Mouse (Mus musculus) right cerebral cortex, postnatal 10 days (tissue): ENCODE data around the gene Trim21.

ENCODE experiments used
- DNase-seq, 2 experiments: peaks; one replicate each; pipeline ENCODE4 v3.0.0; 2021; ENCODE audit warnings: low spot score in 2 of 2

The Trim21 gene

DNA sequence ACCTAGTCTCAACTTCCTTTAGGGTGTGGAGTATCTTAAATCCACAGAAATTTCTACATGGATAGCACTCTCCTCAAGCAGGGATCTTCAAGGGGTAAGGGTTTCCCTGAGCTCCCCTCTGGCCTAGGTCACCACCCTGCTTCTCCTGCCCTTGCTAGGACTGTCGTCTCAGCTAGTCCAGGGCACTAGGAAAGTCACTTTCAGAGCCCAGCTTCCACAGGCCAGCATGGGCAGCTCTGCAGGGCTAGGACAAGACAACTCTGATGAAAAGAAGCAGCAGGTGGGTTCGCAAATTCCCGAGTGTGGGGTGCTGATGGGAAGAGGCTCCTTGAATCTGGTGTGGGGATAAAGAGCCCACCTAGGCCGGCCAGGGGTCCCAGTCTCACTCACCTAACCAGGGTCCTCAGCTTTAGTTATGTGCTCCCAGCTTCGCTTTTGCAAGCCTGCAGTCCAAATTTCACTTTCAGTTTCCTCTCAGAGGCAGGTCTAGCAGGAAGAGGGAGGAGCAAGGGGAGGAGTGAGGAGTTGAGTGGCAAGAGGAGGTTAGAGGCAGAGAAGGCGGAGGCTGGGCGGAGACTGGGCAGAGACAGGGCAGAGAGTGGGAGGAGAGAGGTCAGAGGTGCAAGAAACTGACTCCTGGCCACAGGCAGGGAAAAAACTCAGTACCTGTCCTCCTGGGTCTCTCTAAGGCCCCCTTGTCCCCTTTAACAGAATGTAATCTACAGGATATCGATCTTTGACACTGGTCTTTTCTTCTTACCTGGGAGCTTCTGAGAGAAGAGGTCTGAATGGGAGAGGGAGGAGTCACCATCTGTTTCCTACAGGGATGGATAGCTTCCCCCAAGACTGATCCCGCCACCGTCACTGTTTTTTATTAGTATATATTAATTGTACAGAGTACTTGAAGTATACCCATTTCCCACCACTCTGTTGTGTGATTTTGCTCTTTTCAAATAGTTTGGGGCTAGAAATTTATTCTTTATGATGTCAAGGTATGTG is at the start of gene Trim21:
Trim21 (minus strand) TSS at position 488 of the 999 bp plus-strand sequence.
- DNase-seq = peak; percentile 67 to 68

DNA sequence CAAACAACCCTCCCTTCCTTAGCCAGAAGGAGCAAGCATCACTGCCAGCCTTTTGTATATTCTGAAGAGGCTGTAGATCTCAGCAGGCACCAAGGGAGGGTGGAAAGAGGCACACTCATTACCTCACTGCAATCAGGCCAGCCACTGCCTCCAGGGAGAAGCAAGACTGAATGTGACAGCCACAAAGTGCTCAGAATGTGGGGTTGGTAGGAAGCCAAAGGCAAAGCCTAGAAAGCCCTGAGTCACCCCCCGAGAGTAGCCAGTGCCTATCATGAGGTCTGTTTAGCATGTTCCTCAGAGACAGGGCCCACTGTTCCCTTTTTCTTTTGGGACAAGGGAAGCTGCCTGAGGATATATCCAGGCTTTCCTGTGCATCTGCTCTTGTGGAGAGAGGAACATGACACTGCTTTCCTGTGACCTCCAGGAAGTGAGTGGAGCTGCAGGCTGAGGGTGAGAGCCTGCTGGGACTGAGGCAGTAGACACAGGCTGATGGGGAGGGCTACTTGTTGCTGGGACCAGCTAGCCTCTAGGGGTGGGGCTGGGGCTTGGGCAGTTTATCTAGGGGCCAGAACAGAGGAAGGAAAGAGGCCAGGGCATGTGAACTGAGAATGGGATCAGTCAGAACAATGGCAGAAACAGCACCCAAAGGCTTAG is 32.2 kb upstream of the Trim21 start, which contains the start of gene Olfr552:
Olfr552 (plus strand) TSS at position 393 of the 654 bp plus-strand sequence.
- DNase-seq = no peak

DNA sequence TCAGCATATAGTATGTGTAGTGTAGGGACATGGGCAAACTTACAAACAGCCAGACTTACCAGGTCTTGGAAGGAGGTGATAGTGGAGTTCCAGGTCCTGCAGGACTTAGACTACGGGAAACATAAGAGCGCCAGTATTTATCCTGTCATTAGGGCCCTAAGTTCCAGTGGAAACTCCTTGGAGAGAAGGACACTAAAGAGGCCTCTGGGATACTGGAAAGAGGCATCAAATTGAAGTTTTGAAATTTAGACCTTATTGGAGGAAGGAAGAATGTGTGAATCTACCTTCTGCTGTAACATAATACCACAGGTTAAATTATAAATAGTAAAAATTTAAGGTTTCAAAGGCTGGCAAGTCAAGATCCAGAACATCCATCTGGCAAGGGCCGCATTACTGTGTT is 26.5 kb upstream of the Trim21 start, which contains the start of gene Olfr551:
Olfr551 (minus strand) TSS at position 101 of the 400 bp plus-strand sequence.
- no peak for DNase-seq

DNA sequence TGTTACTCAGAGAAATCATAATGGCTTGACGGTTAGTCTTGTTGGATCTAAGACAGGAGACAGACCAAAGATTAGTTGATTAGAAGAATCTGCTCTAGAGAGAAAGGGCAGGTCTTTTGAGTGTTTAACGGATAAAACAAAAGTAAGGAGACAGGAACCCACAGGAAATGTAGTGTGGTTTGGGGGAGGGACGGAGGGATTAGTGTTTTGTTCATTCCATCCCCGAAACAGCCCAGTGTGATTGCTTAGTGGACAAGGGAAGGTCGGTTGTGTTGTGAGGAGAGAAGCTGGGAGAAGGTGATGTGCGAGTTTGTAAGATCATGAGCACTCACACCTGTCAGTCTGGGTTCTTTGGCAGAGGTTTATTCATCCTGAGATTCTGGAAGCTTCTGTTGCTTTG is 10.7 kb upstream of the Trim21 start:
- DNase-seq = no peak

DNA sequence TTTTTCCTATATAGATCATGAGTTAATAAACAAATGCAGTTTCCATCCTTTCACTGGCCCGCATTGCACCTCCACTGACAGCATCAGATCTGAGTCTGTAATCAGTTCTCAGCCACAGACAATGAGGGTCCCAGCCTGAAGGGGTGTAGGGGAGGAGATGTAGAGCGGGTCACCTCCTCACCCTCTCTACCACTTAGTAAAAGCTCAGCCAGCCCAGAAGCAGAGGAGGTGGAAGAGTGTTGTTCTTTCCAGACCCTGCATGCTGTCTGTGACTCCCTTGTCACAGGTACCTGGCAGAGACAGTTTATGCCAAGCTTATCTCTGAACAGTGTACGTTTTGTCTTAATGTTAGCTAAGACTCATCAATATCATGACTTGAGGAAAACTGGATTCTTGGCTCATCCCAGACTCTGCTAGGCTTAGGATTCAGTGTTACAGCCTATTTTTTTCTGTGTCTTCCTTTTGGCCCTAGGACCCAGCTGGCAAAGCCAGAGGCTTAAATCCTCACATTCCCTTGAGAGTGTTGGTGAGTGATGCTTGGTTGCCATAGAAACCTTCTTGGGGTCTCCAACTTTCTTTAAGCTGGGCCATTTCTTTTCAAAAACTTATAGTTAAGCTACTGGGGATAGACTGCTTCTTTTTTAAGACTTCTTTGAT is 8.0 kb upstream of the Trim21 start:
- no peak for DNase-seq

DNA sequence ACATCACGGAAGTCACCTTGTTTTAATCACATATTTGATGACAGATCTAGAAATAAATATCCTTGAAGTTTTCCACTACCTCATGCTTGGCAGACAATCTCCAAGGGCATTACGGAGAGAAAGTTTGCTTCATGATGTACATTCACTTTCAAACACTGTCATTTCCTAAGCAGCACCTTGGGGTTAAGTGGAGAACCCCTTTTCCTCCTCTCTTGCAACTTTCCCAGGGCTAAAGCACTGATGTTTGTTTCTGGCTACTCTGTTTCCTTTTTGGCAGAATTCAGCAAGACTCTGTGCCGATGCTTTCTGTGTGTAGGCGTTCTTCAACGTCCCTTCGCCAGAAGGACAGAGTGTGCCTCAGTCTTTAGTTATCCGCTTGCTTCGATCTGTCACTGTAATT is 5.9 kb upstream of the Trim21 start, which contains the start of gene Olfr550:
Olfr550 (plus strand) TSS at position 301 of the 400 bp plus-strand sequence.
- DNase-seq = no peak

DNA sequence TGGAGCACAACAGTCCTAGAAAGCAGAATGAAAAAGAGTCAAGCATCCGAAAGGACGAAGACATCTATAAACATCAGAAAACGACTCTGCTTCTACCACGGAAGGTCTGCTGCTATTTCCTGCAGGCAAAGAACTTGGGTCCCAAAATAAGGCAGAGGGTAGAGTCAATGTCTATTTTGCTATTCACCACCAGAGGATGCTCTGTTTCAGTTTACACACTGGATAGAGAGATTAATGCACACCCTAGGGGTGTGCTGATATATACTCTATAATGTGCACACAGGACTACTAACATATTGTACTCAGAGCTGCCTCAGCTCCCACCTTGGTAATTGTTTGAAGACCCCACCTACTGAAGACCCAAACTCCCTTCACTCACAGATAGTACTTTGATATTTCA is 933 bp upstream of the Trim21 start:
- DNase-seq = no peak

DNA sequence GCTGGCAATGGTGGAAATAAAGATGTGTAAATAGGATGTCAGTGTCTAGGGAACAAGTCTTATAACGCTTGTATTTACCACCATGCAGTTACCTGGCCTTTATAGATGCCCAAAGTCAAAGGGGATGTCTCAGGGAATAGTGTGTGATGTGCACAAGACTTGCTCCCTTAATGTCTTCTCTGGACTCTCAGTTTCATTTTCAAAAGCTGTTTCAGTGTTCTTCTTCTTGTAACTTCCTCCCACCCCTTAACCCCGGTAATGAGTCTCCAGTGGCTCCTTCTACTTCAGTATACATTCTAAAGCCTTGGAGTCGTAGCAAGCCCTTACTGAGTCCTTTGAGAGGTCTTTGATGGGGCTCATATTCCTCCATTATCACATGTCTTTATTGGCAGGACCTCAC is 12.0 kb downstream of the Trim21 start:
- no peak for DNase-seq

DNA sequence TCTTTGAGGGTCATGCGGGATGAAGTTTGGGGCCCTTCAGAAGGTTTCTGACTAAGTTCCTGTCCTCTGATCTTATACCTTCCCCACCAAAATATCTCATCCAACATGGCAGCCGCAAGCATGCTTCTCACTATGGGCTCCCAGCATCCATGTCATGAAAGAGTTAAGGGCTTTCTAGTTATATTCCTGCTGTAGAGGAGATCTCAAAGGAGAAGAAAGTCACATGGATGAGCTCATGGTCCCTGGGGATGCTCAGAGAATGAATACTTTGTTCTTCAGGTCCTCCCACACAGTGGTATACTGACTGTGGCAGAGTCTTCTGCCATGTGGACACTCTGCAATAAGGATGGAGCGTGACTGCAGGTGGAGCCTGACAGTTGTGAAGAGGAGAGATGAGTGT is 15.7 kb downstream of the Trim21 start, which contains the start of gene Olfr549:
Olfr549 (plus strand) TSS at position 301 of the 400 bp plus-strand sequence.
- no peak for DNase-seq

DNA sequence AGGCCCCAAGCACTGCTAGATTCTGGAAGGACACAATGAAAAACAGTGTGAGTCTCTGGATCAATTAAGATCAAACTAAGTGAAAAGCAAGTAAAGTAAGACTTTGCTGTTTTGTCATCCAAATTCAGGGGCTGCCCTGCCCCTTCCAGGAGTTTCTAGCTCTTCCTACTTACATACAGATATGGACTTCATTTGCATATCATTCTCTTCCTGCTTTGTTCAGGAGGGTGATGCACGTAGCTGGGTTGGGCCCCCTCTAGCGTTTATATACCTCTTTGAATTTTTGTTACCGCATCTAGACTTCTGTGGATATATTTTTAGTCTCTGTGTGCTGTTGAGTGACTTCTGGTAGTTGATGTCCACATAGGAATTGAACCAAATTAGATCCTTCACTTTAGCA is 24.0 kb downstream of the Trim21 start:
- no peak for DNase-seq

DNA sequence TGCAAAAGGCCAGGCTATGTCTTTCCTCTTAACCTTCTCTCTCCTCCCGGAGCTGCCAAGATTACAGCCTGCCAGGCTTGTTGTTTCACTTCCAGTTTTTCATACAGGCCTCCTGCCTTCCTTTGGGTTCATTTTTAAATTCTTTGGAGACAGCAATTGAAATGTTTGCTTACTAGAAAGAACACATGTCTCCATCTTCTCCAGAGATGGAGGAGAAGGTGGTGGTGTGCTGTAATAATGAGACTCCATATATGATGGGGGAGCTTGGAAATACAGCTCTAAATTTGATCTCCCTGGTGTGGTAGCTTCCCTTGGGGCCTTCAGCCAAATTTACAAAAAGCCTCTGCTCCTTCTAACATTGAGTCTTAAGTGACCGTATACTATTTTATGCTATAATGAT is 24.7 kb downstream of the Trim21 start, which contains the start of gene Olfr548-ps1:
Olfr548-ps1 (plus strand) TSS at position 301 of the 400 bp plus-strand sequence.
- DNase-seq = no peak

DNA sequence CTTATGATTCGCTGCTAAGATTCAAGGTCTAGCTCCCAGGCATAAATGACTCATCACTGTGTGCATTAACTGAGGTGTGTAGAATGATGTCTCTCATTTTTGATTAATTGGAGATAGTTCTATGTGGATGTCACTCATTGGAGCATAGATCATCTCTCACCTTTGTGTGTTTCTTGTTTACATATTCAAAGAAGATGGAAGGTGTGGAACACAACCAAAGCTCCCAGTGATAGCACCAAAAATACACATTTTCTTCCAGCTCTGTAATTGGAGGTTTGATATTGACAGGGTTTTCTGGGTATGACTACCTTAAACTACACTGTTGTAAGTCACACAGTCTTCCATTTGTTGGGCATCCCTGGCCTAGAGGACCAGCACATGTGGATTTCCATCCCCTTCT is 30.8 kb downstream of the Trim21 start, which contains the start of gene Olfr547:
Olfr547 (plus strand) TSS at position 301 of the 400 bp plus-strand sequence.
- no peak for DNase-seq

DNA sequence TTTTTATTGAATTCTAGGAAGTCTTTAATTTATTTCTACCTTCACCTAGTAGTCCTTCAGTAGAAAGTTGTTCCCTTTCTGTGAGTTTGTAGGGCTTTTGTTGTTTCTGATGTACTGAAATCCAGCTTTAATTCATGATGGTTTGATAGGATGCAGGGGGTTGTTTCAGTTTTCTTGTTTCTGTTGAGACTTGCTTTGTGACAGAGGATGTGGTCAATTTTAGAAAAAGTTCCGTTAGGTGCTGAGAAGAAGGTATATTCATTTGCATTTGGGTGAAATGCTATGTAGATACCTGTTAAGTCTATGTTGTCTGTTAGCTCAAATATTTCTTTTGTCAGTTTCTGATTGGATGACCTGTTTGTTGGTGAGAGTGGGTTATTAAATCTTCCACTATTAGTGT is 36.2 kb downstream of the Trim21 start:
- DNase-seq = no peak

DNA sequence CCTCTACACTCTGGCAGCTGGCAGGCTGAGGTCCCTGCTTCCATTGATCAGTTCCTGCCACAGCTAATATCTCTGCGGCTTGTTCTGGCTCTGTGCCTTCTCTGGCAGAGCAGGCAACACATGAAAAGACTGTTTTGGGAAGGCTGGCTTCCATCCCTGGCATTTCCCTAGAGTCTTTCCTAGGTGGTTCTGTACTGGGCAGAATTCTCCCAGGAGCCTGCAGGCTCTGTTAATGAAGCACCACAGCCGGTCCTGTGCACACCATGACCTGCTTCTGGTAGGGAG is 48.3 kb downstream of the Trim21 start:
- peak; percentile 60 to 66 for DNase-seq

DNA sequence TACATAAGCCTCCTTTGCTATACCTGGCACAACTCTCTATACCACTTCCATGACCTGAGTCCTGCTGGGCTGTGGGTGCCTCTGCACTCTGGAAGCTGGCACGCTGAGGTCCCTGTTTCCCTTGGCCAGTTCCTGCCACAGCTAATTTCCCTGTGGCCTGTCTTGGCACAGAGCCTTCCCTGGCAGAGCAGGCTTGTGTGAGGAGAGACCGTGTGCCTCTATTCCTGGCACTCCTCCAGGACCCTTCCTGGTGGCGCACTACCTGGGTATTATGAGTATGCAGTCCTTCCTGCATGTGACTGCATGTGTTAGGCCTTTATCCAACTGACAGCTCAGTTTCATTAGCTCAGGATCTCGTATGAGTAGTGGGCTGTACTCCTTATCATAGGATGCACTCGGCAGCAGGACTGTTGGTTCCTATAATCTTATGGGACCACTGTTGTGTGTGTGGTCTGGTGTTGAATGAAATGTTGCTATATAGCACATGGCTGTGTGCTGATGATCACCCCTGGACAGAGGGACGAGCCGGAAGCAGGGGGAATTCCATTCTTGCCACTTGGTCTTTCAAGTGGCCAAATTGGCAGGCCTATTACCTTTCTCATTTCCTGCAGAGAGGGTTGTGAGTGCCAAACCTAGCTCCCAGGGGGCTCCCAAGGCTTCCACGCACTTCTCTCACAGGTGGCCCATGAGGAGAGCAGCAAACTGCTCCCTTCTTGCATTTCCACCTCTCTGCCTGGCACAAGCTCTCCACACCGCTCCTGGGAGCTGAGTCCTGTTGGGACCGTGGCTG is 48.8 kb downstream of the Trim21 start:
- DNase-seq = peak; percentile 34 to 37

DNA sequence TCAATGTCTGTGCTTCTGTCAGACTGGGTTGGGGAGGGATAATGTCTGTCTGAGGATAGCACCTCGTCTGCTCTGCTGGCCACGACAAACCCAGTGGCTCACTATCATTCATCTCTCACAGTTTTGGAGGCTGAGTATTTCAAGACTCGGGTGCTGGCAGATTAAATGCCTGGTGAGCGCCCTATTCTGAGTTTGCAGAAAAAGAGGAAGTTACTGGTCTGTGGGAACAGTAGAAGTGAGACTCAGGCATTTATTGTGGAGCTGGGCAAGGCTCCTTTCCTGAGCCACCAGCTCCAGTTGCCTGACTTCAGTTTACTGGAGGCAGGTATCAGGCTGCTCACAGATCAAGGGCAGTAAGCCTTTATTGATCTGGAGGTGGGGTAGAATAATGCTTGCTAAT is 51.1 kb downstream of the Trim21 start:
- no peak for DNase-seq

DNA sequence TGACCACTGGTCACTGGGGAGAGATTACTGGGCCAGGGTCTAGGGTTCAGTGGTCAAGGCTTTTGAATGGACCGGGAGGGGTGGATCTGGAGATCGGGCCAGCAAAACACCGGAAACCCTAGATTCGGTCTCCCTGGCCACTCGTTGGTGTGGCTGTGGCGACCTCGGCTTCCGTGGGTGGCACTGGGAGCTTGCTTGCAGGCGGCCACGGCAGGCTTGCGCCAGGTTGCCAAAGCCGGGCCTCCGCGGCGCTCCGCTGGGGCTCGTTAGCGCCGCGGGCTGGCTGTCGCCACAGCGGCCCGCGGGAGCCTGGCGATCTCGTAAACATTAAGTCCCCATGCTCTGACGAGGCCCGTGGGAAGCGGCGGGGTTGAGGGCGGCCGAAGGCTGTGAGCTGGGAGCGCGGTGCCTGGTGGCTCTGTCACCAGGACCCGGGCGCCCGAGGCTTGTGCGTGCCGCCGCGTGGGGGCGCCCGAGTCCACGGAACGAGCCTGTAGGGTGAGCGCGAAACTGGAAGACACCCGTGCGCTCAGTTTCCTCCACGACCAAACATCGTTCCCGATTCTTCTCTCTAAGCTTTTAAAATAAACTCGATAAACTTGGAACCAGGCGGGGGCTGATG is 52.4 kb downstream of the Trim21 start:
- DNase-seq = peak; percentile 86 to 92

DNA sequence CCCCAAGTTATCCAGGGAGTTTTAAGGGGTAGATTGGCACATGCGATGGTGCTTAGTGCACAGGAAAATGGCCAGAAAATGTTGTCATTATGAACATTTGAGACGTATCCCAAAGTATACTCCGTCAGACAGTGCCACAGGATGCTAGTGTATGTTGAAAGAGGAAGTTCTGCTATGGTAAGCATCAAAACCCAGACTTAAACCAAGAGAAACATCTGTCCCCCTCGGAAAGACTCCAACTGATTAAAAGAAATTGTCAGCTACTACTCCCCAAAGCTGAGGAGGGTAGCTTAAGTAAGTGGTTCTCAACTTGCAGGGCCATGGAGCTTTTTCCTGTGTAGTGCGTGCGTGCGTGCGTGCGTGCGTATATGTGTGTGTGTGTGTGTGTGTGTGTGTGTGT is 53.4 kb downstream of the Trim21 start:
- no peak for DNase-seq

DNA sequence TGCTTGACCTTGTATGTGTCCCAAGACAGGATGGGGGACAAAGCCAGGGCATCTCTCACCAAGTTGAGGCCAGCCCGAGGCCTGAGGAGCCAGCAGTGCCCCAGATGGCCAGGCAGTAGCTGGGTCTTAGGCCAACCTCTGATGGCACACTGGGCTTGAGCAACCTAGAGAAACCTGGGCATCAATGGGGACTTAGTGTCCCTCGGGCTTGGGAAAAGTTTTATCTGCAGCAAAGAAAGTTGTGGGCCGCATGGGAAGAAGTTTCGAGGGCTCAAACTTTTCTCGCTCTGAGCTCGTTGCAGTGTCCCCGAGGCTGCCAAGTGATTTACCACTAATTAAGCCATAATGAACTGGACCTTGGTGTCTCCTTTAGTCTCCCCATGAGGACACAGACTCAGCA is 55.6 kb downstream of the Trim21 start:
- no peak for DNase-seq

DNA sequence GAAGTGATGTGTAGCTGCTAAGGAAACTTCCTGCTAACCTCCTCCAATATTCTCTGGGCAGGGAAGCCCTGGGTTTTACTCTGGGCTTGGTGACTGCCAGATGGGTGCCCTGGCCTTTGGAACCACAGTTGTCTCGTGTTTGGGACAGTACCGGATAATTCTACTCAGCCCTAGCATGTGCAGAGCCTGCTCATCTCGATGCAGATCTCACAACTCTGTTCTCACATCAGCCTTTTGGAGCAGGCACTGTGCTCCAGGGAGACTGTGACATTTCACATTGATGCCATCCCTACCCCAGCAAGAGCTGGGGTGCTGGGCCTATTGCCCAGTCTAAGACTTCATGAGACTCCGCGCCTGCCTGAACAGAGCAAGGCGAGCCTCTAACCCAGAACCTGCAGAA is 56.6 kb downstream of the Trim21 start:
- DNase-seq = no peak

DNA sequence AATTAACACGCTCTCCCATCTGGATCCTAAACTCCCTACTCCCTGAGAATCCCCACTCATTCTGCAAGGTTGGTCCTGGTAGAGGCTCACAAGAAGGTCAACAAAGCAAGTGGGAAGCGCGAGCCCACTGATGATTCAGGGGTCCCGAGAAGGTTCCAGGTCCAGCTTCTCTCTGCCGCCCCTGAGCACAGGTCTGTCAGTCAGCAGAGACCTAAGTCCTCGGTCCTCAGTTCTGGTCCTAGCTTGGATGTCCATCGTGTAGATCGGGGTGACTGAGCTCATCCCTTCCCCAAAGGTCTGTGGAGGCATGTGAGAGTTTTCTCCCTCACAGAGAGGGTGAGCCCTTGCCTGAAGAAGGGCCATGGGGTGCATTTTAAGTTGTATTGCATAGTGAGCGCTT is 57.2 kb downstream of the Trim21 start:
- DNase-seq = no peak
